8 mouse cellular contexts compared by ENCODE assay signal in genomic region chr4:132843705-132844071, GRCm38 (mm10). TPM values are rescaled to one million over a fixed set of nuclear protein-coding genes. Genes with fewer than 3 reads are reported as not detected.
DNase-seq lines count a peak whose midpoint lies in the region; ATAC-seq lines count a peak whose summit lies in the region.

No protein-coding gene starts in this region.

- H3K4me1 ChIP-seq in heart, embryonic 14.5 days (ENCODE audit: control insufficient read depth in 2 of 2, insufficient read depth in 2 of 2, low read length in 2 of 2) = peaks cover 0 to 14% of the 10 kb centered on the region in 2 experiments; a peak in 3 of 4 replicates
- no peaks in the 10 kb centered on the region for H3K4me1 ChIP-seq in brown adipose tissue, adult 24 weeks (ENCODE audit: control insufficient read depth, insufficient read depth, insufficient read length, low read length)
- H3K4me1 ChIP-seq in hindbrain, embryonic 14.5 days (replicated peaks; ENCODE audit: control insufficient read depth, insufficient read depth, low read length) = peaks cover 17% of the 10 kb centered on the region
- peaks cover 17% of the 10 kb centered on the region for H3K4me1 ChIP-seq in midbrain, embryonic 12.5 days

- H3K4me3 ChIP-seq in heart, embryonic 14.5 days (ENCODE audit: control insufficient read depth in 1 of 2, insufficient read depth in 1 of 2, low read depth in 1 of 2, low read length in 2 of 2) = peak overlapping the region; percentile 83 to 89; a peak in 3 of 4 replicates
- H3K4me3 ChIP-seq in brown adipose tissue, adult 24 weeks (ENCODE audit: insufficient read depth, low read depth, low read length) = peak overlapping the region; percentile 73; the same call in 1 of the 2 replicates
- peak overlapping the region; percentile 78 for H3K4me3 ChIP-seq in hindbrain, embryonic 14.5 days (replicated peaks; ENCODE audit: low read length)
- H3K4me3 ChIP-seq in midbrain, embryonic 12.5 days = peak overlapping the region; percentile 93

- H3K4me2 ChIP-seq in heart, embryonic 14.5 days (ENCODE audit: low read length) = peak overlapping the region; percentile 81
- peak overlapping the region; percentile 81 for H3K4me2 ChIP-seq in hindbrain, embryonic 14.5 days (replicated peaks)
- H3K4me2 ChIP-seq in midbrain, embryonic 12.5 days (replicated peaks) = peak overlapping the region; percentile 74

- 74% methylated on average over 1 of the region's 1 CpGs for WGBS in heart, embryonic 14.5 days
- WGBS in hindbrain, embryonic 14.5 days = 81% methylated on average over 1 of the region's 1 CpGs
- 92% methylated on average over 1 of the region's 1 CpGs for WGBS in midbrain, embryonic 12.5 days

- peak overlapping the region; percentile 94 for H3K9ac ChIP-seq in heart, embryonic 14.5 days (ENCODE audit: low read length)
- H3K9ac ChIP-seq in hindbrain, embryonic 14.5 days = peak overlapping the region; percentile 80
- peak overlapping the region; percentile 98; the same call in 1 of the 2 replicates for H3K9ac ChIP-seq in midbrain, embryonic 12.5 days (replicated peaks)

- peak overlapping the region in 1 of 2 experiments; percentile 64; a peak in 2 of 4 replicates for H3K27ac ChIP-seq in heart, embryonic 14.5 days (replicated peaks in 1 of 2; ENCODE audit: control insufficient read depth in 1 of 2, insufficient read depth in 1 of 2, low read depth in 2 of 2, low read length in 2 of 2)
- H3K27ac ChIP-seq in brown adipose tissue, adult 24 weeks (replicated peaks; ENCODE audit: low read depth, low read length) = no peak overlapping the region
- H3K27ac ChIP-seq in hindbrain, embryonic 14.5 days = peak overlapping the region; percentile 85
- H3K27ac ChIP-seq in midbrain, embryonic 12.5 days (replicated peaks) = peak overlapping the region; percentile 88

- H3K36me3 ChIP-seq in heart, embryonic 14.5 days (ENCODE audit: control insufficient read depth, insufficient read depth, low read length) = peaks cover 25% of the 10 kb centered on the region
- H3K36me3 ChIP-seq in hindbrain, embryonic 14.5 days (replicated peaks; ENCODE audit: control insufficient read depth, insufficient read depth) = peaks cover 30% of the 10 kb centered on the region
- peaks cover 19% of the 10 kb centered on the region for H3K36me3 ChIP-seq in midbrain, embryonic 12.5 days

- no peak for DNase-seq in heart, adult 18-20 months
- no peak for DNase-seq in hindbrain, embryonic 14.5 days (ENCODE audit: low spot score)
- DNase-seq in spleen, postnatal 14 days (ENCODE audit: low spot score in 2 of 2) = no peak
- no peak for DNase-seq in thymus, adult 18-20 months
- no peak for DNase-seq in lung, adult 18-20 months

- H3K9me3 ChIP-seq in heart, embryonic 14.5 days (ENCODE audit: control insufficient read depth, low read length) = 0 out of 2 replicates have a peak, but pooled peaks cover 2% of the 10 kb centered on the region
- H3K9me3 ChIP-seq in hindbrain, embryonic 14.5 days (ENCODE audit: control insufficient read depth, low read length) = no peaks in the 10 kb centered on the region
- H3K9me3 ChIP-seq in midbrain, embryonic 12.5 days = no peaks in the 10 kb centered on the region

- no peak for ATAC-seq in heart, embryonic 14.5 days (ENCODE audit: insufficient number of reproducible peaks, insufficient read depth, low FRiP score, low read depth)
- no peak for ATAC-seq in hindbrain, embryonic 14.5 days (ENCODE audit: low FRiP score)
- no peak for ATAC-seq in midbrain, embryonic 12.5 days (ENCODE audit: low FRiP score, low read depth)

- H3K27me3 ChIP-seq in heart, embryonic 14.5 days (ENCODE audit: control insufficient read depth, insufficient read depth, low read length) = no peaks in the 10 kb centered on the region
- no peaks in the 10 kb centered on the region for H3K27me3 ChIP-seq in hindbrain, embryonic 14.5 days (ENCODE audit: control insufficient read depth, insufficient read depth, low read length)
- H3K27me3 ChIP-seq in midbrain, embryonic 12.5 days = no peaks in the 10 kb centered on the region

RNA-seq across cellular contexts. Expression of gene Ppp1r8, which starts 0.7 kb away (rescaled TPM):
- polyA plus RNA-seq in heart, embryonic 14.5 days (2014; fragmentation: Nextera tagmentation; extraction: Ambion mirVana) = 31.9 and 33.1 TPM in 2 replicates
- 10 to 100 TPM; 18.8 to 20.5 TPM for total RNA-seq in heart, adult 18-20 months (2021)
- 17.3 and 20.4 TPM in 2 replicates for polyA plus RNA-seq in brown adipose tissue, adult 24 weeks (2012; ENCODE audit: insufficient read depth, insufficient read length, missing spikeins)
- polyA plus RNA-seq in hindbrain, embryonic 14.5 days (2014; fragmentation: Nextera tagmentation; extraction: Ambion mirVana) = 49.3 and 62.7 TPM in 2 replicates
- polyA plus RNA-seq in midbrain, embryonic 12.5 days (2016; fragmentation: Nextera tagmentation; extraction: Ambion mirVana) = 59.8 and 67.1 TPM in 2 replicates

RNA-seq across cellular contexts. Expression of gene Stx12, which starts 40.6 kb away (rescaled TPM):
- polyA plus RNA-seq in heart, embryonic 14.5 days (2014; fragmentation: Nextera tagmentation; extraction: Ambion mirVana) = 60.2 and 64.0 TPM in 2 replicates
- total RNA-seq in heart, adult 18-20 months (2021) = 10 to 100 TPM; 32.6 to 33.8 TPM
- polyA plus RNA-seq in brown adipose tissue, adult 24 weeks (2012; ENCODE audit: insufficient read depth, insufficient read length, missing spikeins) = 53.6 and 63.8 TPM in 2 replicates
- 165 and 181 TPM in 2 replicates for polyA plus RNA-seq in hindbrain, embryonic 14.5 days (2014; fragmentation: Nextera tagmentation; extraction: Ambion mirVana)
- 99.1 and 99.2 TPM in 2 replicates for polyA plus RNA-seq in midbrain, embryonic 12.5 days (2016; fragmentation: Nextera tagmentation; extraction: Ambion mirVana)

RNA-seq across cellular contexts. Expression of gene Themis2, which starts 47.5 kb away (rescaled TPM):
- 1.2 and 1.7 TPM in 2 replicates for polyA plus RNA-seq in heart, embryonic 14.5 days (2014; fragmentation: Nextera tagmentation; extraction: Ambion mirVana)
- 1 to 10 TPM; 1.5 to 2.1 TPM for total RNA-seq in heart, adult 18-20 months (2021)
- polyA plus RNA-seq in brown adipose tissue, adult 24 weeks (2012; ENCODE audit: insufficient read depth, insufficient read length, missing spikeins) = 2.8 and 3.4 TPM in 2 replicates
- 0.61 and 0.71 TPM in 2 replicates for polyA plus RNA-seq in hindbrain, embryonic 14.5 days (2014; fragmentation: Nextera tagmentation; extraction: Ambion mirVana)
- 1.1 and 1.3 TPM in 2 replicates for polyA plus RNA-seq in midbrain, embryonic 12.5 days (2016; fragmentation: Nextera tagmentation; extraction: Ambion mirVana)
